Mouse (Mus musculus) forebrain, embryonic 16.5 days (tissue): ENCODE measurements around the gene Ube2e1. TPM values are rescaled to one million over a fixed set of nuclear protein-coding genes. Genes with fewer than 3 reads are reported as not detected.
"Not testable (repeated sequence)": the region's sequence is repeated elsewhere in the genome, so short reads cannot be mapped to it uniquely, and the experiment has no call there.

ENCODE experiments used
- ATAC-seq: fragments of 200-750 bp; cut with Nextera tagmentation; 2 replicates; pipeline ENCODE4 v1.8.0; 2017; ENCODE audit warnings: mild to moderate bottlenecking, moderate library complexity
- H3K27ac ChIP-seq: fragments of 300-500 bp; sonication (generic); 2 replicates; pipeline ENCODE4 v1.5.1; 2014; ENCODE audit warnings: low read length, control low read depth
- H3K27me3 ChIP-seq: fragments of 300-500 bp; sonication (generic); replicated peaks from 2 replicates; pipeline ENCODE4 v1.6.1; 2014; ENCODE audit warnings: low read length; ENCODE audit not compliant: control insufficient read depth, insufficient read depth
- H3K36me3 ChIP-seq: fragments of 300-500 bp; sonication (generic); 2 replicates; pipeline ENCODE4 v1.6.1; 2014; ENCODE audit not compliant: control insufficient read depth, insufficient read depth
- H3K4me1 ChIP-seq: fragments of 300-500 bp; sonication (generic); replicated peaks from 2 replicates; pipeline ENCODE4 v1.6.1; 2014; ENCODE audit warnings: low read length; ENCODE audit not compliant: control insufficient read depth, insufficient read depth
- H3K4me2 ChIP-seq: fragments of 300-500 bp; sonication (generic); 2 replicates; pipeline ENCODE4 v1.6.1; 2014; ENCODE audit warnings: mild to moderate bottlenecking, low read length, control low read depth
- H3K4me3 ChIP-seq: fragments of 300-500 bp; sonication (generic); replicated peaks from 2 replicates; pipeline ENCODE4 v1.5.1; 2014; ENCODE audit warnings: mild to moderate bottlenecking, low read length, control low read depth
- H3K9ac ChIP-seq: fragments of 300-500 bp; sonication (generic); replicated peaks from 2 replicates; pipeline ENCODE4 v1.6.1; 2014; ENCODE audit warnings: low read depth, low read length, control low read depth
- H3K9me3 ChIP-seq: fragments of 300-500 bp; sonication (generic); 2 replicates; pipeline ENCODE4 v1.6.1; 2016; ENCODE audit warnings: low read length; ENCODE audit not compliant: control insufficient read depth
- WGBS: fragments of 180-500 bp; shearing (Covaris S2); extraction: QIAGEN DNeasy Blood & Tissue Kit; methylation state at CpG from one replicate; pipeline ENCODE4 v1.1.7; 2014; 5-methylcytosine and 5-hydroxymethylcytosine counted together
- polyA plus RNA-seq: library from polyadenylated mRNA; unstranded; fragments of >200 nt; fragmentation: Nextera tagmentation; extraction: Ambion mirVana; gene quantifications from 2 replicates; pipeline ENCODE4 v1.2.1, GENCODE M21; 2015

Ube2e1 gene
- polyA plus RNA-seq, 1 experiment from 2014 or later, result 212 TPM

DNA sequence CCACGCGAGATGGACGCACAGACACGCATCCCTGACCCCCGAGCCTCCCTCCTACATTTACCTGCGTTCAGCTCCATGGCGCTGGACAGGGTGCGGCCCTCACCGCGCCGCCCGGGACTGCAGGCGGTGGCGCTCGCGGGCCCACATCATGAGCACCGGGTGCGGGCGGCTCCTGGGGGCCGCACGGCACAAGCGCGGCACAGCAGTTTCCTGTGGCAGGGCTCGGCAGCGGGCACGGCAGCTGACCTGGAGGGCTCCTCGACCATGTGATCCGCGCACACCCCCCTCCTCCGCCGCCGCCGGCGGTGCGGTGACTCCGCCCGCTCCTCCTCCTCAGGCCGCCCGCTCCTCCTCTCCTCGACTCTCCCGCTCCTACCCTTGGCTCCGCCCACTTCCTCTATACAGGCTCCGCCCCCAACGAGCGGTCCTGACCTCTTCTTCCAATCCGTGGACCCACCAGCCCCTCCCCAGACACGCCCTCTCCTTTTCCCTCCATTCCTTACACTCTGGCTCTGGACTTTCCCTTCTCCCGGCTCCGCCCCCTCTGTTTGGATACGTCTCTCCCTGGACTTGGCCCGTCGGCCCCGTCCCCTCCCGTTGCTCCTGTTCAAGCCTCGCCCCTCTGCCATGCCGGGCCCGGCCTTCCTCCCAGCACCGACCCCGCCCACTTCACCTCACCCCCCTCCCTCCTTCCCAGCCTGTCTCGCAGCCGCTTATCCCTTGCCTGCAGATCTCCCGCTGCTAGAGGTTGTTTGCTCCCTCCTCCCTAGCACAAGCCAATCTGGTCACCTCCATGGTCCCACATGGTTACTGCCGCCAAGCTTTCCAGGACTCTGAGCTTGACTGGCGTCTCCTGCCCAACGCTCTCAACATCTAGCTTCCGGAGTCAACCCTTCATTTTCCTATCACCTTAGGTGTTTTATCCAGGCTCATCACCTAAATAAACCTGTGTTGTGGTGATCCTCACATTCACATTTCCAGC, 92.6 kb downstream of the Ube2e1 start, which contains the start of gene Nr1d2:
Gene Nr1d2 (minus strand): TSS at position 378 of the 982 bp plus-strand sequence.
- no peaks in the 10 kb centered on the region for H3K36me3 ChIP-seq
- peaks cover 6% of the 10 kb centered on the region; the same call in 1 of the 2 replicates for H3K4me1 ChIP-seq
- WGBS, result under 1% methylated on average over 55 of the region's 66 CpGs
- H3K27ac ChIP-seq, result peak within 1 kb of the TSS; percentile 81
- ATAC-seq, result peak; percentile 87
- H3K4me2 ChIP-seq, result peak within 1 kb of the TSS; percentile 75
- H3K4me3 ChIP-seq, result peak within 1 kb of the TSS; percentile 93
- no peaks in the 10 kb centered on the region for H3K27me3 ChIP-seq
- peak within 1 kb of the TSS; percentile 74 for H3K9ac ChIP-seq
- no peaks in the 10 kb centered on the region for H3K9me3 ChIP-seq

GRCm38 (mm10) chr14:18238131-18238749, 93.4 kb downstream of the Ube2e1 start:
- WGBS, result under 1% methylated on average over 49 of the region's 71 CpGs
- ATAC-seq, result peak; percentile 95
- no peaks in the 10 kb centered on the region for H3K27me3 ChIP-seq
- H3K9me3 ChIP-seq, result no peaks in the 10 kb centered on the region
- peaks cover 6% of the 10 kb centered on the region; the same call in 1 of the 2 replicates for H3K4me1 ChIP-seq
- H3K4me3 ChIP-seq, result peak overlapping the region; percentile 93
- no peaks in the 10 kb centered on the region for H3K36me3 ChIP-seq
- H3K9ac ChIP-seq, result peak overlapping the region; percentile 74
- H3K27ac ChIP-seq, result peak overlapping the region; percentile 81
- H3K4me2 ChIP-seq, result peak overlapping the region; percentile 75

DNA sequence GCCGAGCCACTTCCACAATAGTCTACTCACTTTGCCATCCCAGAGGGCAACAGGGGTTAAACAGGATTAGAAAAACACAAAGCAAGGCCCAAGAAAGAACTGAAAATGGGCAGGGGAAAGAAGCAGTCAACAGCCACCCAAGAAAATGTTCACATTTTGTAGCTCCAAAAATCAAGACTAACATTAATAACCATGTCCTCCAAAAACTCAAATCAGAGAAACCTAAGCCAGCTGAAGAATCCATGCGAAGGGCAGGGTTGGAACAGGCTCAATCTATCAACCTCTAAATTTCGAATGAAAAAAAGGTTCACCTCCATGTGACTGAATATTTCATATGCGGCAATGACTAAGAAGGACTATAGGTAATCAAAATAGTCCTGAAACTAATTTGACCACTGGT, 94.3 kb downstream of the Ube2e1 start:
- H3K4me1 ChIP-seq, result peaks cover 6% of the 10 kb centered on the region; the same call in 1 of the 2 replicates
- no peak overlapping the region for H3K27ac ChIP-seq
- no peaks in the 10 kb centered on the region for H3K9me3 ChIP-seq
- 55% methylated on average over 4 of the region's 4 CpGs for WGBS
- no peak for ATAC-seq
- H3K27me3 ChIP-seq, result no peaks in the 10 kb centered on the region
- H3K4me3 ChIP-seq, result no peak overlapping the region
- H3K36me3 ChIP-seq, result no peaks in the 10 kb centered on the region
- no peak overlapping the region; the same call in 1 of the 2 replicates for H3K4me2 ChIP-seq
- no peak overlapping the region for H3K9ac ChIP-seq

DNA sequence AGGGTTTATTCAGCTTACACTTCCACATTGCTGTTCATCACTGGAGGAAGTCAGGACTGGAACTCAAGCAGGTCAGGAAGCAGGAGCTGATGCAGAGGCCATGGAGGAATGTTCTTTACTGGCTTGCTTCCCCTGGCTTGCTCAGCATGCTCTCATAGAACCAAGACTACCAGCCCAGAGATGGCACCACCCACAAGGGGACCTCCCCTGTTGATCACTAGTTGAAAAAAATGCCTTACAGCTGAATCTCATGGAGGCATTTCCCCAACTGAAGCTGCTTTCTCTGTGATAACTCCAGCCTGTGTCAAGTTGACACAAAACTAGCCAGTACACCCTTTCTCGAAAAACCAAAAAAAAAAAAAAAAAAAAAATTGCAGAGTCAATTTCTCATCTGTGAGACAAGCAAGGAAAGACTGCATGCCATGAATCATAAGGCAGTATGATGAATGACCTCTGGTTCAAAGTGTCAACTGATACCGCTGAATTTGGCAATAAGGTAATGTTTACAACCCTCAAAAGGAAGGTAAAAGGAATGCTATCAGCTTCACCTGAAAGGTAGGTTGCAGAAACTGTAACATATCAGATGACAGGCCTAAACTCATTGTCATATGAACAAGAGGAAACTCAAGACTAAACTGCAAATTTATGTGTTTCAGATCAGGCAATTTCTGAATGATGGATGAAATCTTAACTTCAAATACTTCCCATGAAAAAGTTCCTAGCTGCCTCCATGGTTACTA, 95.0 kb downstream of the Ube2e1 start:
- ATAC-seq, H3K4me1 ChIP-seq, H3K4me2 ChIP-seq, H3K4me3 ChIP-seq, H3K36me3 ChIP-seq, H3K27me3 ChIP-seq, H3K9me3 ChIP-seq, H3K27ac ChIP-seq, H3K9ac ChIP-seq: not testable (repeated sequence)
- WGBS, result 96% methylated on average over 2 of the region's 2 CpGs

DNA sequence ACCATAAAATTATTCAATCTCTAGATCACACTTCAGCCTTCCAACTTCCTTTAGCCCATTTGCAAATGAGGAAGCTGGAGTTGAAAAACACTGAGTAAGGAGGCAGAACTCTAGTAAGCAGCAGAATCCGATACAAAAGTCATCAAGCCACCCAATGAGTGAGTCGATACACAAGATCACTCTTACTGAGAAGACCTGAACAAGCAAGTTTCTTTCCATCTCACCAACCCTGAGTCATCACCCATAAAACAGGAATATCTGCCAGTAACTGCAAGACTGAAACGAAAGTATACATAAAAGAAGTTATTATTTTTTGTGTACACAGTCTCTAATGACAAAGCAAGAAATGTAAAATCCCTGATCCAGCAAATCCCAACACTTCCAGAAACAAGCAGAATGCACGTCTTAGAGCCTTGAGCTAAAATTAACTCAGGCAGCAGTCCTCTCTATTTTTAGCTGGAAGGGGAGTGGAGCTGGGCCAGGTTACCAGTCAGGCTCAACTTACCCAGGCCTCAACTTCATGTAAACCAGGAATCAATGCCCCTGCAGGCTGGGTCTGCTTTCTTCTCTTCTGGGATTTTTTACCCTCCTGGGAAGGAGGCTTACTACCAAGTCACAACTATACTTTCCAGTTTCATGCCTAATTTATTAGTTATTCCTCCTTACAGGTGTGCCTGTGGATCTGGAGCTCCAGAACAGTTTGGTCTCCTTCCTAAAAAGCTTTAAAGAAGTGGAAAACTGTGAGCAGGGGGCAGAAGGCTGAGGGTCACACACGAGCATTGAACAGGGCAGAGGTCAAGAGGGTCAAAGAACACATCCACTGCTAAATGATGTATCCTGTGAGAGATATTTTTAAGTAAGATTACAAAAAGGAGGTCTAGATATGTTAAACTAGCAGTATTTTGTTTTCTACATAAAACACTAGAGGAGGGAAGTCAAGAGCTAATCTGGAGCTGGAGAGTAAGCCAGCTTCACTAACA, 97.4 kb downstream of the Ube2e1 start:
- WGBS, result 70% methylated on average over 5 of the region's 5 CpGs
- H3K27me3 ChIP-seq, result no peaks in the 10 kb centered on the region

GRCm38 (mm10) chr14:18233076-18233475, 98.6 kb downstream of the Ube2e1 start:
- H3K4me3 ChIP-seq, result no peak overlapping the region
- no peaks in the 10 kb centered on the region for H3K9me3 ChIP-seq
- no peaks in the 10 kb centered on the region for H3K27me3 ChIP-seq
- no peak overlapping the region for H3K4me2 ChIP-seq
- ATAC-seq, result no peak
- H3K27ac ChIP-seq, result no peak overlapping the region
- H3K4me1 ChIP-seq, result peaks cover 6% of the 10 kb centered on the region; the same call in 1 of the 2 replicates
- H3K36me3 ChIP-seq, result no peaks in the 10 kb centered on the region
- 70% methylated on average over 2 of the region's 2 CpGs for WGBS
- no peak overlapping the region for H3K9ac ChIP-seq

More for the DNA sequence above, 97.4 kb downstream of the Ube2e1 start:
- ATAC-seq, result no peak
- H3K9ac ChIP-seq, result no peak overlapping the region
- peaks cover 6% of the 10 kb centered on the region; the same call in 1 of the 2 replicates for H3K4me1 ChIP-seq
- no peaks in the 10 kb centered on the region for H3K36me3 ChIP-seq
- H3K4me2 ChIP-seq, result no peak overlapping the region
- H3K27ac ChIP-seq, result no peak overlapping the region
- H3K4me3 ChIP-seq, result no peak overlapping the region
- no peaks in the 10 kb centered on the region for H3K9me3 ChIP-seq

Other genes with a start within 250 kb of the Ube2e1 start
- gene Nr1d2, start 92.7 kb downstream of the Ube2e1 start, polyA plus RNA-seq, result 6.9 and 10.1 TPM in 2 replicates
- 34.7 and 36.2 TPM in 2 replicates for gene Nkiras1, start 60.7 kb downstream of the Ube2e1 start, polyA plus RNA-seq
- 303 and 306 TPM in 2 replicates for gene Rpl15, start 60.5 kb downstream of the Ube2e1 start, polyA plus RNA-seq